Mouse (Mus musculus) CH12.LX (cell line): ENCODE data around the gene Ift46. TPM values are rescaled to one million over a fixed set of nuclear protein-coding genes. Genes with fewer than 3 reads are reported as not detected.

Source experiments
- DNase-seq: peaks from one replicate; pipeline ENCODE4 v3.0.0-alpha.2; 2013; ENCODE audit errors: extremely low read depth
- H3K27ac ChIP-seq: 2 replicates; pipeline ENCODE4 v1.5.1; 2012; ENCODE audit warnings: low read depth, mild to moderate bottlenecking, control low read depth, moderate library complexity; ENCODE audit not compliant: insufficient read depth
- H3K27me3 ChIP-seq: replicated peaks from 2 replicates; pipeline ENCODE3; 2012; ENCODE audit warnings: inconsistent platforms
- H3K36me3 ChIP-seq, 2 experiments: replicated peaks in 1 of 2; 2 replicates each; pipeline versions ENCODE3 to v1.6.1; 2012; ENCODE audit warnings: inconsistent platforms in 1 of 2, low read length in 1 of 2, mild to moderate bottlenecking in 1 of 2, mixed read lengths in 1 of 2, moderate library complexity in 1 of 2; ENCODE audit not compliant: control insufficient read depth in 1 of 2, insufficient read depth in 1 of 2
- H3K4me1 ChIP-seq, 2 experiments: 2 replicates each; pipeline ENCODE4 v1.6.1; 2012; ENCODE audit warnings: inconsistent platforms in 1 of 2, moderate library complexity in 1 of 2; ENCODE audit not compliant: insufficient read depth in 2 of 2, control insufficient read depth in 1 of 2
- H3K4me2 ChIP-seq: 2 replicates; pipeline ENCODE4 v1.6.1; 2012; ENCODE audit warnings: low read depth, mild to moderate bottlenecking, control low read depth; ENCODE audit not compliant: poor library complexity, insufficient read depth, severe bottlenecking
- H3K4me3 ChIP-seq, 3 experiments: fragments of 150-350 bp in 1 of 3; sonication (generic) in 1 of 3; replicated peaks in 1 of 3; 2 replicates each; pipeline versions ENCODE3 to v1.5.1; 2011 to 2012; ENCODE audit warnings: low read depth in 2 of 3, low read length in 2 of 3, mild to moderate bottlenecking in 2 of 3, moderate library complexity in 2 of 3, control low read depth in 1 of 3, improper control_type of control experiment in 1 of 3, inconsistent platforms in 1 of 3, mixed read lengths in 1 of 3; ENCODE audit not compliant: poor library complexity in 1 of 3
- H3K79me2 ChIP-seq: replicated peaks from 2 replicates; pipeline ENCODE4 v1.6.1; 2012; ENCODE audit warnings: mild to moderate bottlenecking, moderate library complexity; ENCODE audit not compliant: control insufficient read depth, poor library complexity, insufficient read depth, severe bottlenecking; ENCODE audit errors: extremely low read depth
- H3K9ac ChIP-seq: 2 replicates; pipeline ENCODE4 v1.6.1; 2012; ENCODE audit warnings: low read depth, mild to moderate bottlenecking, control low read depth, moderate library complexity; ENCODE audit not compliant: insufficient read depth
- H3K9me3 ChIP-seq: replicated peaks from 2 replicates; pipeline ENCODE3; 2012; ENCODE audit warnings: low read length, inconsistent platforms, mixed read lengths
- CHD2 ChIP-seq: IDR thresholded peaks from 2 replicates; pipeline ENCODE4 v1.6.1; 2011; ENCODE audit warnings: low read length, improper control_type of control experiment
- ETS1 ChIP-seq: conservative IDR thresholded peaks from 2 replicates; pipeline ENCODE4 v1.6.1; 2012; ENCODE audit warnings: low read depth, mild to moderate bottlenecking, inconsistent platforms, low read length, improper control_type of control experiment, moderate library complexity
- KAT2A ChIP-seq: IDR thresholded peaks from 2 replicates; pipeline ENCODE4 v1.6.1; 2012; ENCODE audit warnings: low read length, improper control_type of control experiment, inconsistent platforms; ENCODE audit not compliant: insufficient replicate concordance
- MAFK ChIP-seq: IDR thresholded peaks from 2 replicates; pipeline ENCODE4 v1.6.1; 2011; ENCODE audit warnings: low read length, improper control_type of control experiment; ENCODE audit not compliant: insufficient replicate concordance
- NELFE ChIP-seq: IDR thresholded peaks from 2 replicates; pipeline ENCODE4 v1.6.1; 2011; ENCODE audit warnings: low read depth, low read length, improper control_type of control experiment
- NRF1 ChIP-seq: IDR thresholded peaks from 2 replicates; pipeline ENCODE4 v1.6.1; 2014; ENCODE audit warnings: low read depth, mild to moderate bottlenecking, inconsistent platforms, low read length, improper control_type of control experiment, moderate library complexity
- PAX5 ChIP-seq: IDR thresholded peaks from 2 replicates; pipeline ENCODE4 v1.6.1; 2012; ENCODE audit warnings: low read length, inconsistent platforms, mixed read lengths
- TBP ChIP-seq: conservative IDR thresholded peaks from 2 replicates; pipeline ENCODE4 v1.6.1; 2011; ENCODE audit warnings: low read depth, low read length, improper control_type of control experiment
- UBTF ChIP-seq: IDR thresholded peaks from 2 replicates; pipeline ENCODE4 v1.6.1; 2012; ENCODE audit warnings: low read depth, mild to moderate bottlenecking, inconsistent platforms, low read length, improper control_type of control experiment, moderate library complexity
- USF2 ChIP-seq: conservative IDR thresholded peaks from 2 replicates; pipeline ENCODE4 v1.6.1; 2011; ENCODE audit warnings: low read depth, low read length, improper control_type of control experiment
- ZNF384 ChIP-seq: IDR thresholded peaks from 2 replicates; pipeline ENCODE4 v1.6.1; 2012; ENCODE audit warnings: low read depth, low read length, improper control_type of control experiment, inconsistent platforms
- dilution Hi-C: fragments of 300-500 bp; cut with MboI; formaldehyde crosslinking; loops from 2 replicates; pipeline ENCODE4 v1.14.3; 2020; ENCODE audit warnings: low sequenced_read_pairs; ENCODE audit not compliant: extremely low pct_unique_long_range_greater_than_20kb, extremely low pct_ligation_motif_present
- in situ Hi-C: fragments of 300-500 bp; cut with MboI; formaldehyde crosslinking; loops from 3 replicates; pipeline ENCODE4 v1.14.3; 2019; ENCODE audit warnings: low sequenced_read_pairs, low pct_ligation_motif_present, low pct_unique_long_range_greater_than_20kb, mixed read lengths
- polyA plus RNA-seq: library from polyadenylated mRNA; unstranded; fragments of >175 nt; gene quantifications from 2 replicates; pipeline ENCODE4 v1.2.1, GENCODE M21; 2012; ENCODE audit warnings: low read depth; ENCODE audit not compliant: insufficient read length
- total RNA-seq, 2 experiments: library from RNA; depleted of rRNA; stranded (reverse); fragments of 300-350 nt in 1 of 2; fragments of >200 nt in 1 of 2; gene quantifications; 2 replicates each; pipeline ENCODE4 v1.2.3; 2012 to 2014

The Ift46 gene
- total and polyA plus RNA-seq, 3 experiments = 49.8 to 80.0 (median 57.7) TPM

DNA sequence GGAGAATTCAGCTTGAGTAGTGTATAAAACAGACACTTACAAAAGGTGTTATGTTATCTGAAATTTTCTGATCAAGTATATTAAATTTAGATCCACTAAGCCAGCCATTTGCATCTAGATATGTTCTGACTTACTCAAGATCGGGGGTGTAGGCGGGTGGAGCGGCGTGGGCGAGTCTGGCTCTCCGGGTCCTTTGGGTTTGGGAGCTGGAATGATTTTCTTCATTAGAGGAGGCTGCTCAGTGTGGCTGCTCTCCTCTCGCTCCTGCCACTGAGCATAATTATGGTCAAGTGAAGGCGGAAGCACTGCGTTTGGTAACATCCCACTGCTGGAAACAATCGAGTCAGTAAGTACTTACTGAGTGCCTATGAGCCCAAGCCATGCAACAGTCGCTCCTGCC is 61.2 kb downstream of the Ift46 start:
- TF ChIP-seq KAT2A = no peak
- Histone ChIP-seq H3K27me3 (no peaks in the 10 kb centered on the region), H3K27ac (no peak overlapping the region), H3K4me2 (no peak overlapping the region), H3K9ac (no peak overlapping the region), H3K79me2 (no peaks in the 10 kb centered on the region), H3K9me3 (no peaks in the 10 kb centered on the region), H3K36me3 (peaks cover 84 to 96% of the 10 kb centered on the region in 2 experiments), H3K4me1 (no peaks in the 10 kb centered on the region), H3K4me3 (no peak overlapping the region)
- in situ Hi-C loops (no loop called here), dilution Hi-C loops (no loop called here)
- no peak for DNase-seq

GRCm38 (mm10) chr9:44830506-44830905 is 62.8 kb downstream of the Ift46 start:
- dilution Hi-C loops (no loop called here), in situ Hi-C loops (no loop called here)
- H3K9me3 ChIP-seq = no peaks in the 10 kb centered on the region
- no peak overlapping the region for H3K4me3 ChIP-seq
- peaks cover 86 to 97% of the 10 kb centered on the region in 2 experiments for H3K36me3 ChIP-seq
- H3K9ac ChIP-seq = no peak overlapping the region
- H3K4me2 ChIP-seq = no peak overlapping the region
- H3K4me1 ChIP-seq = no peaks in the 10 kb centered on the region; a peak in 1 of 4 replicates
- H3K27ac ChIP-seq = no peak overlapping the region
- DNase-seq = no peak
- H3K79me2 ChIP-seq = no peaks in the 10 kb centered on the region
- no peaks in the 10 kb centered on the region for H3K27me3 ChIP-seq
- TF ChIP-seq NRF1 = no peak
- no peak for TF ChIP-seq NELFE

GRCm38 (mm10) chr9:44832356-44832755 is 64.6 kb downstream of the Ift46 start:
- dilution Hi-C loops = no loop called here
- H3K4me2 ChIP-seq = no peak overlapping the region
- no peaks in the 10 kb centered on the region for H3K79me2 ChIP-seq
- no peak overlapping the region for H3K9ac ChIP-seq
- no peak overlapping the region for H3K27ac ChIP-seq
- DNase-seq = no peak
- peaks cover 86 to 96% of the 10 kb centered on the region in 2 experiments for H3K36me3 ChIP-seq
- H3K4me3 ChIP-seq = no peak overlapping the region
- no peaks in the 10 kb centered on the region for H3K27me3 ChIP-seq
- no peaks in the 10 kb centered on the region; a peak in 1 of 4 replicates for H3K4me1 ChIP-seq
- no peaks in the 10 kb centered on the region for H3K9me3 ChIP-seq
- TF ChIP-seq ETS1 (no peak), TBP (no peak), PAX5 (no peak), USF2 (no peak), MAFK (no peak), ZNF384 (no peak), NRF1 (no peak), CHD2 (no peak), UBTF (no peak)
- in situ Hi-C loops = no loop called here
